8 mouse cellular contexts compared by ENCODE assay signal in the genomic region with DNA sequence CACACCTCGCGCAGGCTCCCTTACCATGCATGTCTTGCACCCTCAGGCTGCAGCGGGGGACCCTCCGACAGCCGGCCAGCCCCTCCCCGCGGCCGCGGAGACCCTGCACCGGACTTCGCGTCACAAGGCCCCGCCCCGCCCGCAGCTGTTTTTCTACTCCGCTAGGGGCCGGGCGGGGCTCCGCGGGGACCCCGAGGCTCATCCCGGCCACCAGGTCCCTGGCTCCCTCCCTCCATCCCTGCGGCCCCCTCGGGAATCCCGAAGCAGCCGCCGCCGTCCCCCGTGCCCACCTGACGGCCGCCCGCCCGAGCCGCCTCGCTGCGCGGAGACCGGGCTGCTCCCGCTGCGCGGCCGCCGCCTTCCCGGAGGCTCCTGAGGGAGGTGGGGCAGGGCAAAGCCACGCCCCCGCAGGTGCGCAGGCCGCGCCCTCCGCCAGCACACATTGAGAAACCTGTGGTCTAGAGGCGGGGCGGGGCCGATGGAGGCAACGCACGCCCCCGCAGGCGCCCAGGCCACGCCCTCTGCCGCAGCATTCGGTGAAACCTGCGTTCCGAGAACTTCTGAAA. TPM values are rescaled to one million over a fixed set of nuclear protein-coding genes. Genes with fewer than 3 reads are reported as not detected.
DNase-seq lines count a peak whose midpoint lies in the region; ATAC-seq and TF ChIP-seq lines count a peak whose summit lies in the region.

A gene (minus strand): TSS at position 374 of the 566 bp plus-strand sequence.

- under 1% methylated on average over 62 of the region's 62 CpGs for WGBS in embryonic facial prominence, embryonic 12.5 days
- 1% methylated on average over 61 of the region's 62 CpGs for WGBS in hindbrain, embryonic 16.5 days
- 1% methylated on average over 62 of the region's 62 CpGs for WGBS in liver, embryonic 12.5 days (ENCODE audit: insufficient replicate concordance)

- intact Hi-C loops in gastrocnemius, adult 2 months (cut with DNase I), result loop anchor here (10.0 kb wide), 2 partner anchors 101 to 171 kb away; a partner anchor contains a TSS

- TF ChIP-seq CTCF in gastrocnemius, adult 2 months (IDR thresholded peaks at IDR 0.05), result no peak

- H3K36me3 ChIP-seq in embryonic facial prominence, embryonic 12.5 days, result no peaks in the 10 kb centered on the region
- H3K36me3 ChIP-seq in hindbrain, embryonic 16.5 days (ENCODE audit: control insufficient read depth, insufficient read depth, low read length), result no peaks in the 10 kb centered on the region
- no peaks in the 10 kb centered on the region for H3K36me3 ChIP-seq in liver, embryonic 12.5 days

- H3K27me3 ChIP-seq in embryonic facial prominence, embryonic 12.5 days, result peaks cover 64% of the 10 kb centered on the region
- H3K27me3 ChIP-seq in hindbrain, embryonic 16.5 days (replicated peaks; ENCODE audit: control insufficient read depth, insufficient read depth, low read length), result peaks cover 40% of the 10 kb centered on the region
- H3K27me3 ChIP-seq in liver, embryonic 12.5 days (replicated peaks), result peaks cover 76% of the 10 kb centered on the region

- H3K4me1 ChIP-seq in embryonic facial prominence, embryonic 12.5 days, result peaks cover 14% of the 10 kb centered on the region
- peaks cover 14% of the 10 kb centered on the region for H3K4me1 ChIP-seq in hindbrain, embryonic 16.5 days (ENCODE audit: control insufficient read depth, insufficient read depth, low read depth, low read length)
- H3K4me1 ChIP-seq in liver, embryonic 12.5 days, result peaks cover 31% of the 10 kb centered on the region

- peak within 1 kb of the TSS; percentile 55 for H3K9ac ChIP-seq in embryonic facial prominence, embryonic 12.5 days
- H3K9ac ChIP-seq in hindbrain, embryonic 16.5 days (ENCODE audit: low read depth, low read length), result peak within 1 kb of the TSS; percentile 66
- H3K9ac ChIP-seq in liver, embryonic 12.5 days, result peak within 1 kb of the TSS; percentile 67

- H3K27ac ChIP-seq in gastrocnemius, adult 2 months, result 0 out of 2 replicates have a peak within 1 kb of the TSS, but pooled peaks have one; percentile 3
- H3K27ac ChIP-seq in embryonic facial prominence, embryonic 12.5 days, result 0 out of 2 replicates have a peak within 1 kb of the TSS, but pooled peaks have one; percentile 41
- H3K27ac ChIP-seq in hindbrain, embryonic 16.5 days (ENCODE audit: low read depth, low read length), result no peak within 1 kb of the TSS
- no peak within 1 kb of the TSS for H3K27ac ChIP-seq in liver, embryonic 12.5 days

- H3K9me3 ChIP-seq in embryonic facial prominence, embryonic 12.5 days, result peaks cover 4% of the 10 kb centered on the region; the same call in 1 of the 2 replicates
- no peaks in the 10 kb centered on the region for H3K9me3 ChIP-seq in hindbrain, embryonic 16.5 days (ENCODE audit: control insufficient read depth, low read length)
- peaks cover 11% of the 10 kb centered on the region for H3K9me3 ChIP-seq in liver, embryonic 12.5 days (replicated peaks)

- peak within 1 kb of the TSS; percentile 97 for H3K4me2 ChIP-seq in embryonic facial prominence, embryonic 12.5 days (replicated peaks)
- H3K4me2 ChIP-seq in hindbrain, embryonic 16.5 days (ENCODE audit: low read length), result peak within 1 kb of the TSS; percentile 95
- H3K4me2 ChIP-seq in liver, embryonic 12.5 days, result peak within 1 kb of the TSS; percentile 94

- peak within 1 kb of the TSS; percentile 79 for H3K4me3 ChIP-seq in gastrocnemius, adult 2 months
- H3K4me3 ChIP-seq in embryonic facial prominence, embryonic 12.5 days, result peak within 1 kb of the TSS; percentile 59
- H3K4me3 ChIP-seq in hindbrain, embryonic 16.5 days (ENCODE audit: low read length), result peak within 1 kb of the TSS; percentile 55
- H3K4me3 ChIP-seq in liver, embryonic 12.5 days, result peak within 1 kb of the TSS; percentile 62

- ATAC-seq in embryonic facial prominence, embryonic 12.5 days (ENCODE audit: insufficient number of reproducible peaks, insufficient read depth, low FRiP score, low TSS enrichment), result no peak
- ATAC-seq in hindbrain, embryonic 16.5 days, result 0 out of 2 replicates have a peak, but pooled peaks have one; percentile 27
- ATAC-seq in liver, embryonic 12.5 days, result peak; percentile 76

- peak; percentile 74 for DNase-seq in gastrocnemius, adult 2 months
- DNase-seq in gastrocnemius, postnatal 10 days, result no peak
- DNase-seq in natural killer cell, adult 2 months (ENCODE audit: low spot score in 2 of 2), result peak; percentile 28 to 73
- DNase-seq in thymus, adult 18-20 months, result peak; percentile 81 to 87
- DNase-seq in layer of hippocampus, adult 18-20 months (ENCODE audit: low spot score in 2 of 2), result no peak

RNA-seq across cellular contexts. Expression of the gene that starts here (rescaled TPM):
- under 1 TPM; 0.18 to 0.39 TPM for total RNA-seq in gastrocnemius, adult 2 months (2021)
- under 1 TPM; 0.12 to 0.18 TPM for total RNA-seq in gastrocnemius, postnatal 10 days (2021)
- 10.6 and 10.7 TPM in 2 replicates for polyA plus RNA-seq in embryonic facial prominence, embryonic 12.5 days (2016; fragmentation: Nextera tagmentation; extraction: Ambion mirVana)
- polyA plus RNA-seq in hindbrain, embryonic 16.5 days (2015; fragmentation: Nextera tagmentation; extraction: Ambion mirVana), result 2.2 and 2.5 TPM in 2 replicates
- 0.58 and 1.2 TPM in 2 replicates for polyA plus RNA-seq in liver, embryonic 12.5 days (2016; fragmentation: Nextera tagmentation; extraction: Ambion mirVana)
- 1 to 10 TPM; 4.5 to 5.5 TPM for total RNA-seq in layer of hippocampus, adult 18-20 months (2021)

Comparison
In these comparisons a context has a peak if more than half of its experiments do, and no peak if none do; other contexts are left out.
1. Peak in DNase-seq, H3K4me3 ChIP-seq and H3K27ac ChIP-seq in gastrocnemius, adult 2 months; RNA of the gene not detected or under 1 TPM.
2. DNase-seq: peak in natural killer cell, adult 2 months (2 of 2) and thymus, adult 18-20 months (2 of 2); none in gastrocnemius, postnatal 10 days (single experiment) and layer of hippocampus, adult 18-20 months (0 of 2).
3. Peak in every context shown above with its lines, with median percentiles within 50 percentile points of each other: H3K4me3 ChIP-seq, H3K4me2 ChIP-seq and H3K9ac ChIP-seq.